Mouse (Mus musculus) cerebellum, postnatal 14 days (tissue): ENCODE measurements around the gene Ciz1.
A peak's percentile ranks its signal among the peaks of the same experiment; 100 is the strongest.

ENCODE experiments used
- DNase-seq, 2 experiments: peaks; one replicate each; pipeline ENCODE4 v3.0.0; 2021; ENCODE audit warnings: mixed read lengths in 2 of 2

Gene Ciz1

GRCm38 (mm10) chr2:32352151-32353006 lies at the start of gene Ciz1:
Ciz1 (plus strand) TSS chr2:32352327.
- DNase-seq, result peak; percentile 81 to 85

GRCm38 (mm10) chr2:32302952-32303351 lies 49.2 kb upstream of the Ciz1 start:
- DNase-seq, result no peak

- peak; percentile 79 to 84 for DNase-seq
Measured at GRCm38 (mm10) chr2:32304145-32304832, 47.8 kb upstream of the Ciz1 start.

- no peak for DNase-seq
Measured at GRCm38 (mm10) chr2:32305668-32306067, 46.5 kb upstream of the Ciz1 start.

- DNase-seq, result no peak
Measured at GRCm38 (mm10) chr2:32306176-32306575, 46.0 kb upstream of the Ciz1 start.

GRCm38 (mm10) chr2:32307247-32307798 lies 44.8 kb upstream of the Ciz1 start:
- DNase-seq, result no peak

- peak; percentile 84 to 88 for DNase-seq
Measured at GRCm38 (mm10) chr2:32307941-32308760, 44.0 kb upstream of the Ciz1 start.

- no peak for DNase-seq
Measured at GRCm38 (mm10) chr2:32308870-32309568, 43.1 kb upstream of the Ciz1 start.

GRCm38 (mm10) chr2:32310096-32310845 lies 41.9 kb upstream of the Ciz1 start:
- DNase-seq, result peak in 1 of 2 experiments; percentile 5

GRCm38 (mm10) chr2:32311443-32312317 lies 40.4 kb upstream of the Ciz1 start:
- peak in 1 of 2 experiments; percentile 22 for DNase-seq

- peak; percentile 71 to 82 for DNase-seq
Measured at GRCm38 (mm10) chr2:32312318-32312964, 39.7 kb upstream of the Ciz1 start.

- DNase-seq, result no peak
Measured at GRCm38 (mm10) chr2:32314831-32315230, 37.3 kb upstream of the Ciz1 start.

GRCm38 (mm10) chr2:32315751-32316150 lies 36.4 kb upstream of the Ciz1 start:
- no peak for DNase-seq

- DNase-seq, result no peak
Measured at GRCm38 (mm10) chr2:32316887-32317656, 35.1 kb upstream of the Ciz1 start.

GRCm38 (mm10) chr2:32317791-32318417 lies 34.2 kb upstream of the Ciz1 start:
- DNase-seq, result no peak

GRCm38 (mm10) chr2:32318709-32319585 lies 33.2 kb upstream of the Ciz1 start:
- no peak for DNase-seq
